Mouse (Mus musculus): ENCODE results near the gene Stk24.

Gene Stk24

DNA sequence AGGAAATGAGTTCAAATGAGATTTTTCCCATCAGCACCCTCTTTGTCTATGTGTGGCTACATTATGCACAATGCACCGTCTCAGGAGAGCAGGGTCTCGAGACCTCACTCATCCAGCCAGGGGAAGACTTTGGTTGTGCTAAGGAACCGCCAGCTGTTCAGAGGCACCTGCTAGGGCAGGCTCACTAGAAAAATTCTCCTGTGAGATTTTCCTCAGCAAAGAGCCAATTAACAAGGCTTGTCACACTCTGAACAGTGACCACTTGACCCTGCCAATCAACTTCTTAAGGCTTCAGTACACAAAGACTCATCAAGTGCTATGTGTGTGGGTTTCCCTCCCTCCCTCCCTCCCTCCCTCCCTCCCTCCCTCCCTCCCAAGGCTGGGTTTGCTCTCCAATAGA lies 4.0 kb upstream of the Stk24 start:
- in situ Hi-C loops (cut with MboI; ENCODE audit: low sequenced_read_pairs), result no loop called here

GRCm38 (mm10) chr14:121379116-121379826 lies 540 bp downstream of the Stk24 start:
- in situ Hi-C loops (cut with MboI; ENCODE audit: low sequenced_read_pairs), result no loop called here

- in situ Hi-C loops (cut with MboI; ENCODE audit: low sequenced_read_pairs), result no loop called here
Measured at GRCm38 (mm10) chr14:121378243-121379115, 1.3 kb downstream of the Stk24 start.

GRCm38 (mm10) chr14:121376566-121376965 lies 3.2 kb downstream of the Stk24 start:
- in situ Hi-C loops (cut with MboI; ENCODE audit: low sequenced_read_pairs), result no loop called here

DNA sequence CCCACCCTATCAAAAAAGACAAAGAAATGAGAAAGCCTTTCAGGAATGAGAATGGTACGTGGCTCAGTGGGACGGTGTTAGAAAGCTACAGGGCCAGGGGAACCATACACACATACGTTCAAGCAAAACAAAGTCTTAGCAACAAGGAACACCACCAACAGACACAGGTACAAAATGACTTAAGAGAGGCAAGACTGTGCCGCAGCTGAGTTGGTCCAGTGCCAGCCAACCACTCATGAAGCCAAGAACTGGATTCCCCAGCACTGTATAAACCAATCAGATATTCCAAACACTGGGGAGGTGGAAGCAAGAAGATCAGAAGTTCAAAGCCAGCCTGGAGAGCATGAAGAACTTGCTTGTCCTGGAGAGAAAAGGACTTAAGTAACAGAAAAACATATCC lies 5.9 kb downstream of the Stk24 start:
- in situ Hi-C loops (cut with MboI; ENCODE audit: low sequenced_read_pairs), result no loop called here

DNA sequence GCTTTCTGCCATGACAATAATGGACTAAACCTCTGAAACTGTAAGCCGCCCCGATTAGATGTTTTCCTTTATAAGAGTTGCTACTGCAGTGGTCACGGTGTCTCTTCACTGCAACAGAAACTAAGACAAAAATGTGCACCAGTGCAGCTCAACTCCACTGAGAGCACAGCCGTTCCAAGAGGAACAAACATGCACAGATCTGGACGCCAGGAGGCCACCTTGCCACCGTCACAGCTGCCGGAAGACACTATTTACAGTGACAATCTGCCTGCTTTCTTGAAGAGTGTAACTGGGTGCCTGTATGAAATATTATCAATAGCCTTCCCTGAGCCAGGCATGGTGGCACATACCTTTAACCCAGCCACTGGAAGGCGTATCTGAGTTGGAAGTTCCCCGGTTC lies 6.8 kb downstream of the Stk24 start:
- in situ Hi-C loops (cut with MboI; ENCODE audit: low sequenced_read_pairs), result no loop called here

- in situ Hi-C loops (cut with MboI; ENCODE audit: low sequenced_read_pairs), result no loop called here
Measured at GRCm38 (mm10) chr14:121371911-121372820, 7.6 kb downstream of the Stk24 start.

DNA sequence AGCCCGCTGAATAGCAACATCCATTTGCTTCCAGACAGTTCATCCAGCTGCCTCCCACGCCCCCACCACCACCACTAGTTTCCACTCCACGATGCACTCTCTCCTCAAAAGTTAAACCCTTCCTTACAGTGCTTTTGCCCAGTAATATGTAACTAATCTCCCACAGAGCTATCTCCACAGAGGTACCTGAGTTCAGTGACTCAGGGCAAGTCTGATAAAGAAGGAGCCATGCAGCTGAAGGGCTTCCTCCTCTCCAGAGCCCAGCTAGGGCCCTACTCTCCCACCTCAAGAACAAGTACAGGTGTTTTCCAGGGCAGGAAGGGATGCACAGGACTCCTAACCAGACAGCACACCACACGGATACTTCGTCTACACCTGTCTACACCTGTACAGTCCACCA lies 10.4 kb downstream of the Stk24 start:
- in situ Hi-C loops (cut with MboI; ENCODE audit: low sequenced_read_pairs), result no loop called here

DNA sequence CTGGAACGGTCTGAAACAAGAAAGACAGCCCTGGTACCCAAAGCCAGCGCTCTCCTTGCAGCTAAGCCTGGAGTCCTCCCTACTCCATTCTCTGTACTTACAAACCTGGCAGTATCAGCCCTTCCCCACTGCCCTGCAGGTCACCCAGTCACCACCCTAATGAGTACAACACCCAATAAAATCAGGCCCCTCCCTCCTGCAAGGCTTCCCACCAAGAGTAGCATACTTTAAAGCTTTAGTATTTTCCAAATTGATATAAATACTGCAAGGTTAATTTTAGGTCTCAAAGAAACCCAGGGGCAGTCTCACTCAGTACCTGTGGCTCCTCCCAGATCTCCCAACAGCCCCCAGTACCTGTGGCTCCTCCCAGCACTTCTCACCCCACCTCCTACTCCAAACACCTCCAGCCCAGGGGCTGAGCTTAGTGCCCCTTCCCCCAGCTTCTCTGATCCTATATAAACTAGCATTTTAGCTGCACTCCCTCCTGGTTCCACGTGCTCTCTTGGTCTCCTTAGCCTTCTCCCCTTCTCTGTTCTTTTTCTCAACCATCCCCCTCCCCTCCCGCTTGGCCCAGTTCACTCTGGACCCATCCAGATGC lies 11.6 kb downstream of the Stk24 start:
- in situ Hi-C loops (cut with MboI; ENCODE audit: low sequenced_read_pairs), result no loop called here

DNA sequence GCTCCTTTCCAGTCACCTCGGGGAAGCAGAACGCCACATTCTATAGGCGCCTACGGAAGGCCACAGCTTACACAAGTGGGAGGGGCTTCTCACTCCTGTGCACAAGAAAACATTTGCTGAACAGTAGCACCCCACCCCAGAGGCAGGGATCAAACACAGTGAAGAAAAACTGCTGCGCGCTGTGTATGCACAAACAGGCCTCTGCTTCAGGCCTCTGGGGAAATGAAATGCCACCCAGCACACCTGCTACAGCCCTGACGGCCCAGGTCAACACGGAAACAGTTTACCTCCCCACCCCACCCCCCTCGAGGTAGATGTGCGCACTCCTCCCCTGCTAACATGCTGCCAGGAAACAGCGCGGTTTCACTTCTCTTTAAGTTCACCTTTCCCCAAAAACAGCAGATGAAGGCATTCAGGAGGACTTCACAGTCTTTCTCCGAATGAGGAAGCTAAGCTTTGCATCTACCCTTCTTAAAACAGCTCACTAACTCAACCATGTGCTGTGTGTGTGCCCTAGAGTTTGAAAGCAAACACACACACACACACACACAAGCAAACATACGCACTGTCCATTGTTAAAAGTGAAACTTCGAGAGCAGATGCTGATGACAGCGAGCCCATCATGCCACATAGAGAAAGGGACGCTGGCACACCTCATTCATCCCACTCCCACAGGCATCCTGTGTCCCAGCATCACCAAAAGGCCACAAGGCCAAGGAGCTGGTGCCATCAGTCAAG lies 13.7 kb downstream of the Stk24 start:
- in situ Hi-C loops (cut with MboI; ENCODE audit: low sequenced_read_pairs), result no loop called here

GRCm38 (mm10) chr14:121365390-121365789 lies 14.4 kb downstream of the Stk24 start:
- in situ Hi-C loops (cut with MboI; ENCODE audit: low sequenced_read_pairs), result no loop called here

DNA sequence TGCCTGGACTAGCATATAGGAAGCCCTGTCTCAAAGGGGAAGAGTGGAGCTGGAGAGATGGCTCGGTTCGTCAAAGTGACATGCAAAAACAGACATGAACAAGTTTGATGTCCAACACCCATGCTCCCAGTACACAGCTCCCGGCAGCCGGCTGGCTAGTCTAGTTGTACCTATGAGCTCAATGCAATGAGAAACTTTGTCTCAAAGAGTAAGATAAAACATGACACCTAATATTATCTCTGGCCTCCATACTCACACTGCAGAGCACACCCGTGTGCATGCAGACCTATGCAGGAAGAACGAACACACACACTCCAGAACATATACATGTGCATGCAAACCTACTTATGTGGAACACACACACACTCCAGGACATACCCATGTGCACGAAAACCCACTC lies 15.5 kb downstream of the Stk24 start:
- in situ Hi-C loops (cut with MboI; ENCODE audit: low sequenced_read_pairs), result no loop called here

- in situ Hi-C loops (cut with MboI; ENCODE audit: low sequenced_read_pairs), result no loop called here
Measured at GRCm38 (mm10) chr14:121361319-121362114, 18.3 kb downstream of the Stk24 start.

- in situ Hi-C loops (cut with MboI; ENCODE audit: low sequenced_read_pairs), result no loop called here
Measured at GRCm38 (mm10) chr14:121359850-121360249, 20.0 kb downstream of the Stk24 start.

GRCm38 (mm10) chr14:121359015-121359414 lies 20.8 kb downstream of the Stk24 start:
- in situ Hi-C loops (cut with MboI; ENCODE audit: low sequenced_read_pairs), result no loop called here

GRCm38 (mm10) chr14:121358327-121358726 lies 21.5 kb downstream of the Stk24 start:
- in situ Hi-C loops (cut with MboI; ENCODE audit: low sequenced_read_pairs), result no loop called here

DNA sequence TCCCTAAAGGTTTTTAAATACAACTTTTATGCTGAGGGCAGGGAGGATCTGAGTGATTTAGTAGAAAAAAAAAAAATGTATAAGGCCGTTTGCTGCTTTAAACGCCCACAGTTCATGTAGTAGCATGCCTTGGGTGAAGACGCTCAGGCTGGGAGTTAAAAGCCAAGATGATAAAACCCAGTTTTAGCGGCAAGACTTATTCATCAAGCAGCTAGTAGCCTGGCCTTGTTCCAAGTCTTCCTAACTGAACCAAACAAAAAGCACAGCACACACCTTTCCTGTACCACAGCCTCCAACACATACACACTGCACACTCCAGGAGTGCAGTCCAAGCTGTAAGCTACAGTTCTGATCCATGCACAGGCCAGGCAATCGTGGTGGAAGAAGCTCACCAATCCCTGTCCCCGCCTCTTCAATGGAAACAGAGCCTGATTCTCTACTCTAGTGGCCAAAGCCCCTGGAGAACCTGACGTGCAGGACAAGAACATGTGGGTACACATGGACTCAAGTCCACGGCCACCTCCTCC lies 23.4 kb downstream of the Stk24 start:
- in situ Hi-C loops (cut with MboI; ENCODE audit: low sequenced_read_pairs), result no loop called here

- in situ Hi-C loops (cut with MboI; ENCODE audit: low sequenced_read_pairs), result no loop called here
Measured at GRCm38 (mm10) chr14:121355732-121356131, 24.1 kb downstream of the Stk24 start.
